Mouse (Mus musculus): ENCODE results near the gene Rgl1.

- no peak for TF ChIP-seq CTCF (IDR thresholded peaks at IDR 0.05)
- no peak for TF ChIP-seq EP300 (IDR thresholded peaks at IDR 0.05)
Measured at GRCm38 (mm10) chr1:152750312-152750965, 15.7 kb downstream of the Rgl1 start, which contains the start of gene Apobec4.
